Mouse (Mus musculus): ENCODE measurements around the gene Mllt3. TPM values are rescaled to one million over a fixed set of nuclear protein-coding genes. Genes with fewer than 3 reads are reported as not detected.

Mllt3 gene
- polyA plus RNA-seq, 1 experiment from 2014 or later: 54.3 TPM

GRCm38 (mm10) chr4:87870563-87870962 lies 162.6 kb downstream of the Mllt3 start:
- no peak for ATAC-seq (ENCODE audit: insufficient number of reproducible peaks, low FRiP score)
- Histone ChIP-seq H3K4me3 (no peak overlapping the region), H3K36me3 (peaks cover 11% of the 10 kb centered on the region), H3K9me3 (replicated peaks) (no peaks in the 10 kb centered on the region), H3K27me3 (replicated peaks) (no peaks in the 10 kb centered on the region), H3K9ac (no peak overlapping the region), H3K27ac (ENCODE audit: poor library complexity, severe bottlenecking) (no peak overlapping the region), H3K4me2 (no peak overlapping the region), H3K4me1 (replicated peaks) (peaks cover 6% of the 10 kb centered on the region)
- 46% methylated on average over 2 of the region's 2 CpGs for WGBS

GRCm38 (mm10) chr4:87866564-87866963 lies 166.6 kb downstream of the Mllt3 start:
- 73% methylated on average over 3 of the region's 3 CpGs for WGBS
- Histone ChIP-seq H3K4me2 (no peak overlapping the region), H3K36me3 (peaks cover 3% of the 10 kb centered on the region; the same call in 1 of the 2 replicates), H3K9me3 (replicated peaks) (no peaks in the 10 kb centered on the region), H3K9ac (no peak overlapping the region), H3K4me3 (no peak overlapping the region), H3K27me3 (replicated peaks) (no peaks in the 10 kb centered on the region), H3K4me1 (replicated peaks) (peaks cover 6% of the 10 kb centered on the region), H3K27ac (ENCODE audit: poor library complexity, severe bottlenecking) (no peak overlapping the region)
- ATAC-seq (ENCODE audit: insufficient number of reproducible peaks, low FRiP score): no peak

- WGBS: 81% methylated on average over 3 of the region's 3 CpGs
- H3K9ac ChIP-seq: no peak overlapping the region
- ATAC-seq (ENCODE audit: insufficient number of reproducible peaks, low FRiP score): no peak
Measured at GRCm38 (mm10) chr4:87865848-87866247, 167.3 kb downstream of the Mllt3 start.

GRCm38 (mm10) chr4:87865041-87865440 lies 168.1 kb downstream of the Mllt3 start:
- no peak overlapping the region for H3K27ac ChIP-seq (ENCODE audit: poor library complexity, severe bottlenecking)
- no peak overlapping the region for H3K4me3 ChIP-seq
- H3K9me3 ChIP-seq (replicated peaks): no peaks in the 10 kb centered on the region
- H3K36me3 ChIP-seq: peaks cover 3% of the 10 kb centered on the region; the same call in 1 of the 2 replicates
- ATAC-seq (ENCODE audit: insufficient number of reproducible peaks, low FRiP score): no peak
- H3K9ac ChIP-seq: no peak overlapping the region
- H3K4me2 ChIP-seq: no peak overlapping the region
- no peaks in the 10 kb centered on the region for H3K27me3 ChIP-seq (replicated peaks)
- peaks cover 8% of the 10 kb centered on the region for H3K4me1 ChIP-seq (replicated peaks)
- 78% methylated on average over 3 of the region's 3 CpGs for WGBS

More at GRCm38 (mm10) chr4:87865848-87866247, 167.3 kb downstream of the Mllt3 start:
- H3K4me2 ChIP-seq: no peak overlapping the region
- no peaks in the 10 kb centered on the region for H3K27me3 ChIP-seq (replicated peaks)
- H3K4me3 ChIP-seq: no peak overlapping the region
- H3K4me1 ChIP-seq (replicated peaks): peaks cover 8% of the 10 kb centered on the region
- no peaks in the 10 kb centered on the region for H3K9me3 ChIP-seq (replicated peaks)
- H3K36me3 ChIP-seq: peaks cover 3% of the 10 kb centered on the region; the same call in 1 of the 2 replicates
- H3K27ac ChIP-seq (ENCODE audit: poor library complexity, severe bottlenecking): no peak overlapping the region

- no peak overlapping the region for H3K4me2 ChIP-seq
- H3K27me3 ChIP-seq (replicated peaks): no peaks in the 10 kb centered on the region
- no peak for ATAC-seq (ENCODE audit: insufficient number of reproducible peaks, low FRiP score)
- 83% methylated on average over 5 of the region's 5 CpGs for WGBS
- H3K27ac ChIP-seq (ENCODE audit: poor library complexity, severe bottlenecking): no peak overlapping the region
- H3K9ac ChIP-seq: no peak overlapping the region
- H3K9me3 ChIP-seq (replicated peaks): no peaks in the 10 kb centered on the region
- H3K4me3 ChIP-seq: no peak overlapping the region
- peaks cover 8% of the 10 kb centered on the region for H3K4me1 ChIP-seq (replicated peaks)
- peaks cover 3% of the 10 kb centered on the region; the same call in 1 of the 2 replicates for H3K36me3 ChIP-seq
Measured at GRCm38 (mm10) chr4:87863212-87863611, 170.0 kb downstream of the Mllt3 start.

- no peak overlapping the region for H3K27ac ChIP-seq (ENCODE audit: poor library complexity, severe bottlenecking)
- no peak overlapping the region for H3K9ac ChIP-seq
- H3K27me3 ChIP-seq (replicated peaks): no peaks in the 10 kb centered on the region
- H3K36me3 ChIP-seq: peaks cover 3% of the 10 kb centered on the region; the same call in 1 of the 2 replicates
- 90% methylated on average over 5 of the region's 5 CpGs for WGBS
- no peaks in the 10 kb centered on the region for H3K9me3 ChIP-seq (replicated peaks)
- no peak overlapping the region for H3K4me2 ChIP-seq
- no peak for ATAC-seq (ENCODE audit: insufficient number of reproducible peaks, low FRiP score)
- H3K4me3 ChIP-seq: no peak overlapping the region
- H3K4me1 ChIP-seq (replicated peaks): peaks cover 2% of the 10 kb centered on the region; the same call in 1 of the 2 replicates
Measured at GRCm38 (mm10) chr4:87860723-87861122, 172.4 kb downstream of the Mllt3 start.

GRCm38 (mm10) chr4:87859148-87859547 lies 174.0 kb downstream of the Mllt3 start:
- Histone ChIP-seq H3K4me3 (no peak overlapping the region), H3K27ac (ENCODE audit: poor library complexity, severe bottlenecking) (no peak overlapping the region), H3K9ac (no peak overlapping the region), H3K4me1 (replicated peaks) (peaks cover 8% of the 10 kb centered on the region; the same call in 1 of the 2 replicates), H3K27me3 (replicated peaks) (no peaks in the 10 kb centered on the region), H3K4me2 (no peak overlapping the region), H3K36me3 (peaks cover 3% of the 10 kb centered on the region; the same call in 1 of the 2 replicates), H3K9me3 (replicated peaks) (no peaks in the 10 kb centered on the region)
- ATAC-seq (ENCODE audit: insufficient number of reproducible peaks, low FRiP score): no peak
- 70% methylated on average over 4 of the region's 4 CpGs for WGBS

GRCm38 (mm10) chr4:87857982-87858381 lies 175.2 kb downstream of the Mllt3 start:
- Histone ChIP-seq H3K4me3 (no peak overlapping the region), H3K27ac (ENCODE audit: poor library complexity, severe bottlenecking) (no peak overlapping the region), H3K27me3 (replicated peaks) (no peaks in the 10 kb centered on the region), H3K9me3 (replicated peaks) (no peaks in the 10 kb centered on the region), H3K36me3 (peaks cover 3% of the 10 kb centered on the region; the same call in 1 of the 2 replicates), H3K9ac (no peak overlapping the region), H3K4me1 (replicated peaks) (peaks cover 8% of the 10 kb centered on the region; the same call in 1 of the 2 replicates), H3K4me2 (no peak overlapping the region)
- 92% methylated on average over 1 of the region's 1 CpGs for WGBS
- ATAC-seq (ENCODE audit: insufficient number of reproducible peaks, low FRiP score): no peak

GRCm38 (mm10) chr4:87852461-87852860 lies 180.7 kb downstream of the Mllt3 start:
- no peak overlapping the region for H3K4me3 ChIP-seq
- no peak overlapping the region for H3K27ac ChIP-seq (ENCODE audit: poor library complexity, severe bottlenecking)
- no peak for ATAC-seq (ENCODE audit: insufficient number of reproducible peaks, low FRiP score)
- 0 out of 2 replicates have a peak, but pooled peaks cover 5% of the 10 kb centered on the region for H3K4me1 ChIP-seq (replicated peaks)
- H3K27me3 ChIP-seq (replicated peaks): no peaks in the 10 kb centered on the region
- WGBS: 79% methylated on average over 2 of the region's 2 CpGs
- H3K9ac ChIP-seq: no peak overlapping the region
- no peaks in the 10 kb centered on the region for H3K9me3 ChIP-seq (replicated peaks)
- no peaks in the 10 kb centered on the region for H3K36me3 ChIP-seq
- H3K4me2 ChIP-seq: no peak overlapping the region

GRCm38 (mm10) chr4:87850051-87850450 lies 183.1 kb downstream of the Mllt3 start:
- Histone ChIP-seq H3K4me2 (no peak overlapping the region), H3K27me3 (replicated peaks) (no peaks in the 10 kb centered on the region), H3K9me3 (replicated peaks) (no peaks in the 10 kb centered on the region), H3K36me3 (no peaks in the 10 kb centered on the region), H3K9ac (no peak overlapping the region), H3K4me1 (replicated peaks) (peaks cover 7% of the 10 kb centered on the region), H3K27ac (ENCODE audit: poor library complexity, severe bottlenecking) (no peak overlapping the region), H3K4me3 (no peak overlapping the region)
- ATAC-seq (ENCODE audit: insufficient number of reproducible peaks, low FRiP score): no peak
- WGBS: 87% methylated on average over 5 of the region's 5 CpGs

GRCm38 (mm10) chr4:87844668-87845210 lies 188.4 kb downstream of the Mllt3 start:
- H3K4me2 ChIP-seq: no peak overlapping the region
- peaks cover 28% of the 10 kb centered on the region for H3K4me1 ChIP-seq (replicated peaks)
- H3K9ac ChIP-seq: no peak overlapping the region
- H3K27me3 ChIP-seq (replicated peaks): no peaks in the 10 kb centered on the region
- no peak for ATAC-seq (ENCODE audit: insufficient number of reproducible peaks, low FRiP score)
- WGBS: 43% methylated on average over 6 of the region's 6 CpGs
- no peaks in the 10 kb centered on the region for H3K9me3 ChIP-seq (replicated peaks)
- peak overlapping the region; percentile 57 for H3K27ac ChIP-seq (ENCODE audit: poor library complexity, severe bottlenecking)
- H3K36me3 ChIP-seq: no peaks in the 10 kb centered on the region
- H3K4me3 ChIP-seq: no peak overlapping the region
